Mouse (Mus musculus): Measurements from ENCODE around the gene Scgb2b7. TPM values are rescaled to one million over a fixed set of nuclear protein-coding genes. Genes with fewer than 3 reads are reported as not detected.
"Not testable (repeated sequence)": the region's sequence is repeated elsewhere in the genome, so short reads cannot be mapped to it uniquely, and the experiment has no call there.

Gene Scgb2b7
- polyA plus RNA-seq (2016; fragmentation: Nextera tagmentation; extraction: Ambion mirVana) = not detected in 2 replicates

GRCm38 (mm10) chr7:31705657-31706056, at the start of gene Scgb2b7:
Gene Scgb2b7 (minus strand): TSS chr7:31705757.
- not testable (repeated sequence) for H3K36me3 ChIP-seq; H3K27ac ChIP-seq (replicated peaks); H3K4me3 ChIP-seq; H3K27me3 ChIP-seq (ENCODE audit: low read depth, poor library complexity, severe bottlenecking); DNase-seq (ENCODE audit: low spot score); H3K4me1 ChIP-seq; H3K9me3 ChIP-seq (replicated peaks)

GRCm38 (mm10) chr7:31712365-31712764, 6.8 kb upstream of the Scgb2b7 start, which contains the start of gene Scgb1b7:
Gene Scgb1b7 (plus strand): TSS chr7:31712665.
- H3K36me3 ChIP-seq, H3K4me1 ChIP-seq: not testable (repeated sequence)
- WGBS = 76% methylated on average over 5 of the region's 5 CpGs

More at GRCm38 (mm10) chr7:31712365-31712764, 6.8 kb upstream of the Scgb2b7 start, which contains the start of gene Scgb1b7:
- not testable (repeated sequence) for H3K4me3 ChIP-seq; H3K27me3 ChIP-seq (ENCODE audit: low read depth, poor library complexity, severe bottlenecking); H3K27ac ChIP-seq (replicated peaks); DNase-seq (ENCODE audit: low spot score); H3K9me3 ChIP-seq (replicated peaks)

Other genes with a start within 250 kb of the Scgb2b7 start
- gene Scgb1b7, start 6.9 kb upstream of the Scgb2b7 start, polyA plus RNA-seq (2016; fragmentation: Nextera tagmentation; extraction: Ambion mirVana) = not detected in 2 replicates